Mouse (Mus musculus) cerebellum, adult 2 months (tissue): ENCODE results near the gene Ikbkg.

Source experiments
- CTCF ChIP-seq: fragments of 200-500 bp; IDR thresholded peaks from 2 replicates; pipeline ENCODE4 v1.5.1; 2011; ENCODE audit warnings: low read depth, mild to moderate bottlenecking, control low read depth, low read length, moderate library complexity, borderline replicate concordance; ENCODE audit not compliant: insufficient read depth
- POLR2A ChIP-seq: fragments of 200-500 bp; IDR thresholded peaks from 2 replicates; pipeline ENCODE4 v1.6.1; 2011; ENCODE audit warnings: low read length, control low read depth, borderline replicate concordance; ENCODE audit not compliant: insufficient read depth

GRCm38 (mm10) chrX:74426256-74426655, 33.2 kb downstream of the Ikbkg start:
- TF ChIP-seq CTCF: no peak
- no peak for TF ChIP-seq POLR2A
